Mouse (Mus musculus) gastrocnemius, adult 18-20 months (tissue): ENCODE measurements around the gene Gzmg. TPM values are rescaled to one million over a fixed set of nuclear protein-coding genes. Genes with fewer than 3 reads are reported as not detected.

Experiments used
- total RNA-seq, 2 experiments: library from RNA; stranded (reverse); gene quantifications; 2 replicates each; pipeline ENCODE4 v1.2.3; 2021

The Gzmg gene
- total RNA-seq, 2 experiments from 2014 or later: not detected

Other genes with a start within 250 kb of the Gzmg start
- gene Cma1, start 214.9 kb downstream of the Gzmg start, total RNA-seq: 1 to 10 TPM; 3.2 to 3.3 TPM
- gene Cma2, start 208.6 kb downstream of the Gzmg start, total RNA-seq: not detected
- gene Mcpt1, start 141.6 kb downstream of the Gzmg start, total RNA-seq: not detected
- gene Mcpt9, start 129.1 kb downstream of the Gzmg start, total RNA-seq: not detected
- gene Mcpt2, start 117.5 kb downstream of the Gzmg start, total RNA-seq: not detected
- 1 to 10 TPM; 2.1 to 4.6 TPM for gene Mcpt4, start 97.3 kb downstream of the Gzmg start, total RNA-seq
- not detected for gene Mcpt8, start 74.3 kb downstream of the Gzmg start, total RNA-seq
- not detected for gene Ctsg, start 57.0 kb downstream of the Gzmg start, total RNA-seq
- gene Gzme, start 39.0 kb downstream of the Gzmg start, total RNA-seq: not detected
- gene Gzmd, start 27.0 kb downstream of the Gzmg start, total RNA-seq: not detected
- gene Gzmn, start 15.0 kb upstream of the Gzmg start, total RNA-seq: not detected
- gene Gzmf, start 51.8 kb upstream of the Gzmg start, total RNA-seq: not detected
- gene Gzmc, start 75.1 kb upstream of the Gzmg start, total RNA-seq: not detected
- gene Gzmb, start 102.7 kb upstream of the Gzmg start, total RNA-seq: not detected
- not detected for gene Atp12a, start 205.5 kb upstream of the Gzmg start, total RNA-seq
- under 1 TPM; 0.11 to 0.36 TPM for gene Rnf17, start 243.0 kb upstream of the Gzmg start, total RNA-seq